Mouse (Mus musculus) testis, postnatal 10 days (tissue): Measurements from ENCODE around the gene Nphs1.
A peak's percentile ranks its signal among the peaks of the same experiment; 100 is the strongest.
"Not testable (repeated sequence)": the region's sequence is repeated elsewhere in the genome, so short reads cannot be mapped to it uniquely, and the experiment has no call there.

Source experiments
- DNase-seq: peaks from one replicate; pipeline ENCODE4 v3.0.0; 2021; ENCODE audit warnings: low spot score

Gene Nphs1

GRCm38 (mm10) chr7:30492765-30493164, 34.6 kb downstream of the Nphs1 start:
- DNase-seq, result peak; percentile 92

- DNase-seq, result no peak
Measured at GRCm38 (mm10) chr7:30493401-30493931, 35.4 kb downstream of the Nphs1 start, which contains the start of gene Prodh2. TSS of gene Prodh2 (plus strand) at chr7:30493622.

GRCm38 (mm10) chr7:30495506-30496042, 37.5 kb downstream of the Nphs1 start:
- DNase-seq, result not testable (repeated sequence)

- not testable (repeated sequence) for DNase-seq
Measured at GRCm38 (mm10) chr7:30501159-30501558, 43.0 kb downstream of the Nphs1 start.

- DNase-seq, result no peak
Measured at GRCm38 (mm10) chr7:30508061-30508460, 49.9 kb downstream of the Nphs1 start.

GRCm38 (mm10) chr7:30515003-30515760, 57.1 kb downstream of the Nphs1 start:
- DNase-seq, result no peak

GRCm38 (mm10) chr7:30518325-30518724, 60.2 kb downstream of the Nphs1 start:
- no peak for DNase-seq

GRCm38 (mm10) chr7:30520396-30520795, 62.3 kb downstream of the Nphs1 start:
- peak; percentile 63 for DNase-seq

GRCm38 (mm10) chr7:30520856-30521255, 62.7 kb downstream of the Nphs1 start:
- DNase-seq, result peak; percentile 42

GRCm38 (mm10) chr7:30522871-30523270, 64.8 kb downstream of the Nphs1 start:
- peak; percentile 41 for DNase-seq

GRCm38 (mm10) chr7:30524487-30524886, 66.4 kb downstream of the Nphs1 start:
- DNase-seq, result no peak

GRCm38 (mm10) chr7:30525954-30526353, 67.8 kb downstream of the Nphs1 start:
- DNase-seq, result no peak

- peak; percentile 53 for DNase-seq
Measured at GRCm38 (mm10) chr7:30526399-30526798, 68.3 kb downstream of the Nphs1 start.

- DNase-seq, result no peak
Measured at GRCm38 (mm10) chr7:30526981-30527380, 68.9 kb downstream of the Nphs1 start.

GRCm38 (mm10) chr7:30531291-30531815, 73.2 kb downstream of the Nphs1 start:
- peak; percentile 34 for DNase-seq

GRCm38 (mm10) chr7:30532931-30533330, 74.8 kb downstream of the Nphs1 start:
- peak; percentile 88 for DNase-seq

- DNase-seq, result peak; percentile 37
Measured at GRCm38 (mm10) chr7:30533941-30534632, 76.0 kb downstream of the Nphs1 start.

- DNase-seq, result peak; percentile 97
Measured at GRCm38 (mm10) chr7:30534633-30535577, 76.8 kb downstream of the Nphs1 start, which contains the start of gene Arhgap33. TSS of gene Arhgap33 (minus strand) at chr7:30535060.
